Mouse (Mus musculus): ENCODE measurements around the gene Nos2. TPM values are rescaled to one million over a fixed set of nuclear protein-coding genes. Genes with fewer than 3 reads are reported as not detected.

Nos2 gene
- polyA plus RNA-seq, 1 experiment = 8.2 TPM

GRCm38 (mm10) chr11:78889156-78889555 lies 31.4 kb upstream of the Nos2 start:
- Histone ChIP-seq H3K4me3 (ENCODE audit: control insufficient read depth, insufficient read depth, low read length) (no peak overlapping the region), H3K27me3 (ENCODE audit: control insufficient read depth, insufficient read depth, low read length) (no peaks in the 10 kb centered on the region), H3K36me3 (ENCODE audit: control insufficient read depth, insufficient read depth, low read length) (no peaks in the 10 kb centered on the region), H3K27ac (ENCODE audit: control insufficient read depth, insufficient read depth, low read length) (no peak overlapping the region), H3K4me1 (replicated peaks; ENCODE audit: control insufficient read depth, insufficient read depth, low read length) (peaks cover 11% of the 10 kb centered on the region)
- no peak for TF ChIP-seq CTCF (IDR thresholded peaks at IDR 0.05; ENCODE audit: borderline replicate concordance, control insufficient read depth, extremely low read depth, insufficient read depth, low read length, poor library complexity)
- no peak for TF ChIP-seq POLR2A (IDR thresholded peaks at IDR 0.05; ENCODE audit: control insufficient read depth, extremely low read depth, insufficient read depth, low read length, poor library complexity)
- 96% methylated on average over 4 of the region's 4 CpGs for WGBS
- no peak for DNase-seq

DNA sequence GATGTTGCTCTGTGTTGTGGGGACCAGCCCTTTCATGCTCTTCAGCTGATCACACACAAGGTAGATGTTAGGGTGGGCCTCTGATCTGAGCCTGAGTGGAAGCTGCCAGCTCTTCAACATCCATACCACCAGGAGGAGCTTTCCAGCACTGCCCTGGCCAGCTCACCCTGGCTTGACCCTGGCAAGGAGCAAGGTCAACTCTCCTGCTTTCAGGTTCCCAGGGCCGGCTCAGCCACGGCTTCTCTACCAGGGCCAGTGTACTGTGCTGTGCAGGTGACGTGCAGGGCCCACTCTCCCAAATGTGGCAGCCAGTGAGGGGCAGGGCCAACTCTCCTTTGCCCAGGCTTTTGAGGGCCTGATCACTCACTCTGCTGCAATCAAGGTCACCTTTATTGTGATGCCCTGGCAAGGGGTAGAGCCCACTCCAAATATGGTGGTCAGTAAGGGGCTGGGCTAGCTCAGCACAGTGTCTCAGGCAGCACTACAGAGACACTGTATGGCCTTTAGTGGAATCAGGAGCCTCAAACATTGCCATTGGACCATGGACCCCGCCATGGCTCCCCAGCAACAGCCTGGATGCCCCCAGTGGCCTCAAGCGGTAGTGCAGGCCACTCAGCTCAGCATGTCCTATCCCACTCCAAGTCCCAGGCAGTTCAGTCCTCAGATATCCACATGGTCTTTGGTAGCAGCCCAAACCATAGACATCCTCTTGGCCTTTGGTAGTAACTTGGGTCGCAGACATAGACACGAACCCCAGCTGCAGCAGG lies 24.0 kb upstream of the Nos2 start:
- Histone ChIP-seq H3K4me1 (replicated peaks; ENCODE audit: control insufficient read depth, insufficient read depth, low read length) (0 out of 2 replicates have a peak, but pooled peaks cover 2% of the 10 kb centered on the region), H3K36me3 (ENCODE audit: control insufficient read depth, insufficient read depth, low read length) (no peaks in the 10 kb centered on the region), H3K27me3 (ENCODE audit: control insufficient read depth, insufficient read depth, low read length) (no peaks in the 10 kb centered on the region), H3K27ac (ENCODE audit: control insufficient read depth, insufficient read depth, low read length) (no peak overlapping the region), H3K4me3 (ENCODE audit: control insufficient read depth, insufficient read depth, low read length) (no peak overlapping the region)
- TF ChIP-seq POLR2A (IDR thresholded peaks at IDR 0.05; ENCODE audit: control insufficient read depth, extremely low read depth, insufficient read depth, low read length, poor library complexity) (no peak), CTCF (IDR thresholded peaks at IDR 0.05; ENCODE audit: borderline replicate concordance, control insufficient read depth, extremely low read depth, insufficient read depth, low read length, poor library complexity) (peak; percentile 81; the same call in 1 of the 2 replicates)
- peak; percentile 47 for DNase-seq
- 78% methylated on average over 7 of the region's 7 CpGs for WGBS

- no peaks in the 10 kb centered on the region for H3K36me3 ChIP-seq (ENCODE audit: control insufficient read depth, insufficient read depth, low read length)
- no peak for TF ChIP-seq CTCF (IDR thresholded peaks at IDR 0.05; ENCODE audit: borderline replicate concordance, control insufficient read depth, extremely low read depth, insufficient read depth, low read length, poor library complexity)
- TF ChIP-seq POLR2A (IDR thresholded peaks at IDR 0.05; ENCODE audit: control insufficient read depth, extremely low read depth, insufficient read depth, low read length, poor library complexity) = no peak
- no peaks in the 10 kb centered on the region for H3K27me3 ChIP-seq (ENCODE audit: control insufficient read depth, insufficient read depth, low read length)
- 36% methylated on average over 6 of the region's 6 CpGs for WGBS
- H3K27ac ChIP-seq (ENCODE audit: control insufficient read depth, insufficient read depth, low read length) = no peak overlapping the region
- no peaks in the 10 kb centered on the region for H3K4me1 ChIP-seq (replicated peaks; ENCODE audit: control insufficient read depth, insufficient read depth, low read length)
- no peak overlapping the region for H3K4me3 ChIP-seq (ENCODE audit: control insufficient read depth, insufficient read depth, low read length)
- DNase-seq = no peak
Measured at GRCm38 (mm10) chr11:78915473-78915872, 5.1 kb upstream of the Nos2 start.

GRCm38 (mm10) chr11:78916410-78916809 lies 4.2 kb upstream of the Nos2 start:
- 81% methylated on average over 1 of the region's 1 CpGs for whole genome bisulfite sequencing

GRCm38 (mm10) chr11:78919745-78920144 lies 842 bp upstream of the Nos2 start:
- H3K4me3 ChIP-seq (ENCODE audit: control insufficient read depth, insufficient read depth, low read length) = no peak overlapping the region
- peaks cover 7% of the 10 kb centered on the region for H3K27me3 ChIP-seq (ENCODE audit: control insufficient read depth, insufficient read depth, low read length)
- H3K27ac ChIP-seq (ENCODE audit: control insufficient read depth, insufficient read depth, low read length) = no peak overlapping the region
- peaks cover 5% of the 10 kb centered on the region for H3K4me1 ChIP-seq (replicated peaks; ENCODE audit: control insufficient read depth, insufficient read depth, low read length)
- TF ChIP-seq CTCF (IDR thresholded peaks at IDR 0.05; ENCODE audit: borderline replicate concordance, control insufficient read depth, extremely low read depth, insufficient read depth, low read length, poor library complexity) (no peak), POLR2A (IDR thresholded peaks at IDR 0.05; ENCODE audit: control insufficient read depth, extremely low read depth, insufficient read depth, low read length, poor library complexity) (no peak)
- no peaks in the 10 kb centered on the region for H3K36me3 ChIP-seq (ENCODE audit: control insufficient read depth, insufficient read depth, low read length)
- DNase-seq = no peak
- 83% methylated on average over 4 of the region's 4 CpGs for WGBS

More at GRCm38 (mm10) chr11:78916410-78916809, 4.2 kb upstream of the Nos2 start:
- no peak for DNase-seq
- no peaks in the 10 kb centered on the region for H3K36me3 ChIP-seq (ENCODE audit: control insufficient read depth, insufficient read depth, low read length)
- no peak overlapping the region for H3K4me3 ChIP-seq (ENCODE audit: control insufficient read depth, insufficient read depth, low read length)
- no peak for TF ChIP-seq POLR2A (IDR thresholded peaks at IDR 0.05; ENCODE audit: control insufficient read depth, extremely low read depth, insufficient read depth, low read length, poor library complexity)
- no peak for TF ChIP-seq CTCF (IDR thresholded peaks at IDR 0.05; ENCODE audit: borderline replicate concordance, control insufficient read depth, extremely low read depth, insufficient read depth, low read length, poor library complexity)
- no peak overlapping the region for H3K27ac ChIP-seq (ENCODE audit: control insufficient read depth, insufficient read depth, low read length)
- H3K27me3 ChIP-seq (ENCODE audit: control insufficient read depth, insufficient read depth, low read length) = no peaks in the 10 kb centered on the region
- H3K4me1 ChIP-seq (replicated peaks; ENCODE audit: control insufficient read depth, insufficient read depth, low read length) = no peaks in the 10 kb centered on the region

DNA sequence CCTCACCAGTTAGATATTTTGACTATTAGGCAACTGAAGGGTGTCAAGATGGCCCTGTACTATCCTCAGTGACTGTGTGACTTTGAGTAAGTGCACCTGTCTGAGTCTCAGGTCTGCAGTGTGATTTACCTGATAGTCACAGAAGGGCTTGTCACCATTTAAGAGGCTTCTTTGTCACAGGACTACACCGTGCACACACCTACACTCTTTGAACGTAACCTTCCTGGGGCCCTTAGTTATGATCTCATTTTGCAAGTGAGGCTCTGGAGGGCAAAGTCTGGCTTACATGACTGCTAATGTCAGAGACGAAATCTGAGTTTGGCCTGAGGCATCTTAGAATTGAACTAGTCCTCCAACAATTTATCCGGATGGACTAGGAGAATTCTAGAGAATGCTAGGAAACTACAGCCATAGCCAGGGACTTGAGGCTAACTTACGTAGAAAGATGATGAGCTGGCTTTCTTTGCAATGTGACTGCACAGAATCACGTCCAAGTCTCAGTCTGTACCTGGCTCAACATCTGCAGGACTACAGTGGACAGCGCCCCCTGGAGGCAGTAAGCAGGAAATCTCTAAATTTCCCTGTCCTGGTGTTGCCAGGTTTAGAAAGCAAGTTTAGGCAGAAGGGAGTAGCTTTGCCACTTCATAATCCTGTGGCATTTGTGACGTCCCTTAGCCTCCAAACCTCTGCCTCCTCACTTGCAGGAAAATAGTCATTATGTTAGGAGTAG lies 2.3 kb downstream of the Nos2 start:
- peak; percentile 49 for DNase-seq
- H3K27ac ChIP-seq (ENCODE audit: control insufficient read depth, insufficient read depth, low read length) = no peak overlapping the region

More for the DNA sequence above, 2.3 kb downstream of the Nos2 start:
- no peak overlapping the region for H3K4me3 ChIP-seq (ENCODE audit: control insufficient read depth, insufficient read depth, low read length)
- no peaks in the 10 kb centered on the region for H3K36me3 ChIP-seq (ENCODE audit: control insufficient read depth, insufficient read depth, low read length)
- 42% methylated on average over 8 of the region's 8 CpGs for WGBS
- H3K27me3 ChIP-seq (ENCODE audit: control insufficient read depth, insufficient read depth, low read length) = peaks cover 19% of the 10 kb centered on the region
- TF ChIP-seq CTCF (IDR thresholded peaks at IDR 0.05; ENCODE audit: borderline replicate concordance, control insufficient read depth, extremely low read depth, insufficient read depth, low read length, poor library complexity) = no peak
- no peak for TF ChIP-seq POLR2A (IDR thresholded peaks at IDR 0.05; ENCODE audit: control insufficient read depth, extremely low read depth, insufficient read depth, low read length, poor library complexity)
- H3K4me1 ChIP-seq (replicated peaks; ENCODE audit: control insufficient read depth, insufficient read depth, low read length) = peaks cover 8% of the 10 kb centered on the region
